Mouse (Mus musculus) CH12.LX (cell line): ENCODE data around the gene Ctnnd2. TPM values are rescaled to one million over a fixed set of nuclear protein-coding genes. Genes with fewer than 3 reads are reported as not detected.

Experiments used
- DNase-seq: peaks from one replicate; pipeline ENCODE4 v3.0.0-alpha.2; 2013; ENCODE audit errors: extremely low read depth
- H3K27ac ChIP-seq: 2 replicates; pipeline ENCODE4 v1.5.1; 2012; ENCODE audit warnings: low read depth, mild to moderate bottlenecking, control low read depth, moderate library complexity; ENCODE audit not compliant: insufficient read depth
- H3K27me3 ChIP-seq: replicated peaks from 2 replicates; pipeline ENCODE3; 2012; ENCODE audit warnings: inconsistent platforms
- H3K36me3 ChIP-seq, 2 experiments: replicated peaks in 1 of 2; 2 replicates each; pipeline versions ENCODE3 to v1.6.1; 2012; ENCODE audit warnings: inconsistent platforms in 1 of 2, low read length in 1 of 2, mild to moderate bottlenecking in 1 of 2, mixed read lengths in 1 of 2, moderate library complexity in 1 of 2; ENCODE audit not compliant: control insufficient read depth in 1 of 2, insufficient read depth in 1 of 2
- H3K4me1 ChIP-seq, 2 experiments: 2 replicates each; pipeline ENCODE4 v1.6.1; 2012; ENCODE audit warnings: inconsistent platforms in 1 of 2, moderate library complexity in 1 of 2; ENCODE audit not compliant: insufficient read depth in 2 of 2, control insufficient read depth in 1 of 2
- H3K4me2 ChIP-seq: 2 replicates; pipeline ENCODE4 v1.6.1; 2012; ENCODE audit warnings: low read depth, mild to moderate bottlenecking, control low read depth; ENCODE audit not compliant: poor library complexity, insufficient read depth, severe bottlenecking
- H3K4me3 ChIP-seq, 3 experiments: fragments of 150-350 bp in 1 of 3; sonication (generic) in 1 of 3; replicated peaks in 1 of 3; 2 replicates each; pipeline versions ENCODE3 to v1.5.1; 2011 to 2012; ENCODE audit warnings: low read depth in 2 of 3, low read length in 2 of 3, mild to moderate bottlenecking in 2 of 3, moderate library complexity in 2 of 3, control low read depth in 1 of 3, improper control_type of control experiment in 1 of 3, inconsistent platforms in 1 of 3, mixed read lengths in 1 of 3; ENCODE audit not compliant: poor library complexity in 1 of 3
- H3K79me2 ChIP-seq: replicated peaks from 2 replicates; pipeline ENCODE4 v1.6.1; 2012; ENCODE audit warnings: mild to moderate bottlenecking, moderate library complexity; ENCODE audit not compliant: control insufficient read depth, poor library complexity, insufficient read depth, severe bottlenecking; ENCODE audit errors: extremely low read depth
- H3K9ac ChIP-seq: 2 replicates; pipeline ENCODE4 v1.6.1; 2012; ENCODE audit warnings: low read depth, mild to moderate bottlenecking, control low read depth, moderate library complexity; ENCODE audit not compliant: insufficient read depth
- H3K9me3 ChIP-seq: replicated peaks from 2 replicates; pipeline ENCODE3; 2012; ENCODE audit warnings: low read length, inconsistent platforms, mixed read lengths
- BHLHE40 ChIP-seq: IDR thresholded peaks from 2 replicates; pipeline ENCODE4 v1.6.1; 2011; ENCODE audit warnings: mild to moderate bottlenecking, low read depth, low read length, improper control_type of control experiment
- CTCF ChIP-seq, 2 experiments: IDR thresholded peaks in 1 of 2; conservative IDR thresholded peaks in 1 of 2; 2 replicates each; pipeline ENCODE4 v1.5.1; 2011 to 2012; ENCODE audit warnings: low read depth in 2 of 2, low read length in 2 of 2, improper control_type of control experiment in 1 of 2, inconsistent platforms in 1 of 2, mild to moderate bottlenecking in 1 of 2, moderate library complexity in 1 of 2
- E2F4 ChIP-seq: IDR thresholded peaks from 2 replicates; pipeline ENCODE4 v1.6.1; 2011; ENCODE audit warnings: low read depth, low read length, improper control_type of control experiment; ENCODE audit not compliant: insufficient replicate concordance
- ETS1 ChIP-seq: conservative IDR thresholded peaks from 2 replicates; pipeline ENCODE4 v1.6.1; 2012; ENCODE audit warnings: low read depth, mild to moderate bottlenecking, inconsistent platforms, low read length, improper control_type of control experiment, moderate library complexity
- HCFC1 ChIP-seq: IDR thresholded peaks from 2 replicates; pipeline ENCODE4 v1.6.1; 2012; ENCODE audit warnings: low read depth, mild to moderate bottlenecking, inconsistent platforms, low read length, improper control_type of control experiment
- JUN ChIP-seq: IDR thresholded peaks from 2 replicates; pipeline ENCODE4 v1.6.1; 2011; ENCODE audit warnings: low read depth, mild to moderate bottlenecking, low read length, improper control_type of control experiment, moderate library complexity; ENCODE audit not compliant: insufficient read depth
- JUND ChIP-seq: conservative IDR thresholded peaks from 2 replicates; pipeline ENCODE4 v1.6.1; 2011; ENCODE audit warnings: low read depth, low read length, improper control_type of control experiment
- KAT2A ChIP-seq: IDR thresholded peaks from 2 replicates; pipeline ENCODE4 v1.6.1; 2012; ENCODE audit warnings: low read length, improper control_type of control experiment, inconsistent platforms; ENCODE audit not compliant: insufficient replicate concordance
- MAX ChIP-seq: IDR thresholded peaks from 2 replicates; pipeline ENCODE4 v1.6.1; 2011; ENCODE audit warnings: low read length, improper control_type of control experiment
- MAZ ChIP-seq: IDR thresholded peaks from 2 replicates; pipeline ENCODE4 v1.6.1; 2012; ENCODE audit warnings: low read depth, mild to moderate bottlenecking, inconsistent platforms, low read length, improper control_type of control experiment, moderate library complexity
- MXI1 ChIP-seq: IDR thresholded peaks from 2 replicates; pipeline ENCODE4 v1.6.1; 2011; ENCODE audit warnings: mild to moderate bottlenecking, low read depth, low read length, improper control_type of control experiment
- MYC ChIP-seq: IDR thresholded peaks from 2 replicates; pipeline ENCODE4 v1.6.1; 2011; ENCODE audit warnings: low read depth, mild to moderate bottlenecking, improper control_type of control experiment, low read length
- PAX5 ChIP-seq: IDR thresholded peaks from 2 replicates; pipeline ENCODE4 v1.6.1; 2012; ENCODE audit warnings: low read length, inconsistent platforms, mixed read lengths
- POLR2A ChIP-seq: IDR thresholded peaks from 2 replicates; pipeline ENCODE4 v1.6.1; 2011; ENCODE audit warnings: low read depth, mild to moderate bottlenecking, improper control_type of control experiment, low read length
- RAD21 ChIP-seq: IDR thresholded peaks from 2 replicates; pipeline ENCODE4 v1.6.1; 2011; ENCODE audit warnings: low read depth, mild to moderate bottlenecking, low read length, improper control_type of control experiment, moderate library complexity
- SMC3 ChIP-seq: IDR thresholded peaks from 2 replicates; pipeline ENCODE4 v1.6.1; 2011; ENCODE audit warnings: low read depth, low read length, improper control_type of control experiment
- TBP ChIP-seq: conservative IDR thresholded peaks from 2 replicates; pipeline ENCODE4 v1.6.1; 2011; ENCODE audit warnings: low read depth, low read length, improper control_type of control experiment
- UBTF ChIP-seq: IDR thresholded peaks from 2 replicates; pipeline ENCODE4 v1.6.1; 2012; ENCODE audit warnings: low read depth, mild to moderate bottlenecking, inconsistent platforms, low read length, improper control_type of control experiment, moderate library complexity
- USF2 ChIP-seq: conservative IDR thresholded peaks from 2 replicates; pipeline ENCODE4 v1.6.1; 2011; ENCODE audit warnings: low read depth, low read length, improper control_type of control experiment
- ZC3H11A ChIP-seq: IDR thresholded peaks from 2 replicates; pipeline ENCODE4 v1.6.1; 2012; ENCODE audit warnings: low read depth, mild to moderate bottlenecking, inconsistent platforms, low read length, improper control_type of control experiment
- ZKSCAN1 ChIP-seq: IDR thresholded peaks from 2 replicates; pipeline ENCODE4 v1.6.1; 2012; ENCODE audit warnings: low read depth, inconsistent platforms, low read length, improper control_type of control experiment, borderline replicate concordance
- ZMIZ1 ChIP-seq: IDR thresholded peaks from 2 replicates; pipeline ENCODE4 v1.6.1; 2012; ENCODE audit warnings: low read depth, mild to moderate bottlenecking, inconsistent platforms, low read length, improper control_type of control experiment
- ZNF384 ChIP-seq: IDR thresholded peaks from 2 replicates; pipeline ENCODE4 v1.6.1; 2012; ENCODE audit warnings: low read depth, low read length, improper control_type of control experiment, inconsistent platforms
- dilution Hi-C: fragments of 300-500 bp; cut with MboI; formaldehyde crosslinking; loops from 2 replicates; pipeline ENCODE4 v1.14.3; 2020; ENCODE audit warnings: low sequenced_read_pairs; ENCODE audit not compliant: extremely low pct_unique_long_range_greater_than_20kb, extremely low pct_ligation_motif_present
- in situ Hi-C: fragments of 300-500 bp; cut with MboI; formaldehyde crosslinking; loops from 3 replicates; pipeline ENCODE4 v1.14.3; 2019; ENCODE audit warnings: low sequenced_read_pairs, low pct_ligation_motif_present, low pct_unique_long_range_greater_than_20kb, mixed read lengths
- polyA plus RNA-seq: library from polyadenylated mRNA; unstranded; fragments of >175 nt; gene quantifications from 2 replicates; pipeline ENCODE4 v1.2.1, GENCODE M21; 2012; ENCODE audit warnings: low read depth; ENCODE audit not compliant: insufficient read length
- total RNA-seq, 2 experiments: library from RNA; depleted of rRNA; stranded (reverse); fragments of 300-350 nt in 1 of 2; fragments of >200 nt in 1 of 2; gene quantifications; 2 replicates each; pipeline ENCODE4 v1.2.3; 2012 to 2014

Ctnnd2 gene
- total and polyA plus RNA-seq, 3 experiments = 0.23 TPM; not detected in 2

DNA sequence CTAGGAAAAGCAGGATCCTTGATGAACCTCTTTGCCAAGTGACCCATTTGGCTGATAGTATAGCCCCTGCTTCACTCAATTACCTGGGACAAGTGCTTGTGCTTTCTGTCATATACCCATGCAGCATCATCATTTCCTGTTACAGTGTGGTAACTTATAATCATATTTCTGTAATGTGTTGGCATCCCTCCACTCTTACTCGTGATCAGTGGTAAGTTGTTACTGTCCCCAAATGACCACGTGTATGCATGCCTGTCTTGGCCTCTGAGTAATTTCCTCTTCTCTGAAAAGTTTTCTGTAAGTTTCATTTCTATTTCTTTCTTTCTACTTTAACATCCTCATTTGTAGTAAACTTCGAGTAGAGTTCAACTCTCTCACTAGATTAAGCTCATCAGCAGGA is 296.4 kb downstream of the Ctnnd2 start:
- Histone ChIP-seq H3K27me3 (no peaks in the 10 kb centered on the region), H3K9me3 (no peaks in the 10 kb centered on the region), H3K4me3 (no peak overlapping the region), H3K36me3 (no peaks in the 10 kb centered on the region), H3K9ac (no peak overlapping the region), H3K79me2 (no peaks in the 10 kb centered on the region), H3K4me2 (no peak overlapping the region; the same call in 1 of the 2 replicates), H3K27ac (no peak overlapping the region), H3K4me1 (peaks cover 0 to 11% of the 10 kb centered on the region in 2 experiments; a peak in 2 of 4 replicates)
- peak; percentile 34 for DNase-seq
- 0 out of 2 replicates have a peak, but pooled peaks have one; percentile 21 for TF ChIP-seq MYC
- TF ChIP-seq RAD21 = no peak
- peak; percentile 71 for TF ChIP-seq BHLHE40
- dilution Hi-C loops (no loop called here), in situ Hi-C loops (no loop called here)

DNA sequence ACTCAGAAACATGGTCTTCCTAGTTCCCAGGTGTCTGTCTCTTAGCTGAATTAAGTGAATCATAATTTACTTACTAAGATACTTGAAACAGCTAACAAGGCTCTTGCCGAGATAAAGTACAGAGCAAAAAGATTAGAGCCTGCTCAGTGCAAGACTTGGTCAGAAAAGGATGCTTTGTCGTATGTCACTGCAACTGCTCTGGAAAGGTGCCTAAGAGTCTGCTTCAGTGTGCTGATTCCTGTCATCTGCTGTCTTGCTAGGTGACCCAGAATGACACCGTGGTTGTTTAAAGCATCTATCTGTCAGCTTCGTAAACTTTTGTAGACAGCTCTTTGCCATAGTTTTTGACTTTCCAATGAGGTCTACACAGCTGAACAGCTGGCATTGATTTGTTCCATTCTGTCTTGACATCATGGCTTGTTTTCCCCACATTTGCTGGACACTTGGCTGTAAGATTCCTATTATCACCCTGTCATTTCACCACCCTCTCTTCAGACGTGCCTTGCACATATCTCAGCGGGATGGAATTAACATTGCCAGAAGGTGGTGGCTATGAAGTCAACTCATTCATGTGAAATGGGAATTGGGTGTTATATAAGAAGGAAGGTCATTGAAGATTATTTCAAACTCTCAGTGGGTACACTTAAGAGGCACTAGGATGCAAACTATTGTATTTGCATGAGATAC is 299.0 kb downstream of the Ctnnd2 start:
- TF ChIP-seq JUN = no peak
- no peak for TF ChIP-seq USF2
- no peak for TF ChIP-seq BHLHE40
- TF ChIP-seq RAD21 = no peak
- TF ChIP-seq ETS1 = no peak
- no peak for TF ChIP-seq KAT2A
- TF ChIP-seq POLR2A = no peak
- no peak for TF ChIP-seq MYC
- no peak for TF ChIP-seq ZKSCAN1
- TF ChIP-seq HCFC1 = no peak
- TF ChIP-seq E2F4 = no peak
- TF ChIP-seq JUND = no peak
- TF ChIP-seq MAZ = no peak
- TF ChIP-seq, all 38 proteins: peak for 0
- no peaks in the 10 kb centered on the region for H3K9me3 ChIP-seq
- no peak for DNase-seq
- H3K4me2 ChIP-seq = no peak overlapping the region
- dilution Hi-C loops = no loop called here
- in situ Hi-C loops = no loop called here
- H3K27me3 ChIP-seq = no peaks in the 10 kb centered on the region
- H3K36me3 ChIP-seq = no peaks in the 10 kb centered on the region
- H3K9ac ChIP-seq = no peak overlapping the region
- H3K27ac ChIP-seq = no peak overlapping the region
- H3K4me3 ChIP-seq = no peak overlapping the region
- no peaks in the 10 kb centered on the region for H3K79me2 ChIP-seq
- peaks cover 0 to 11% of the 10 kb centered on the region in 2 experiments; a peak in 2 of 4 replicates for H3K4me1 ChIP-seq

DNA sequence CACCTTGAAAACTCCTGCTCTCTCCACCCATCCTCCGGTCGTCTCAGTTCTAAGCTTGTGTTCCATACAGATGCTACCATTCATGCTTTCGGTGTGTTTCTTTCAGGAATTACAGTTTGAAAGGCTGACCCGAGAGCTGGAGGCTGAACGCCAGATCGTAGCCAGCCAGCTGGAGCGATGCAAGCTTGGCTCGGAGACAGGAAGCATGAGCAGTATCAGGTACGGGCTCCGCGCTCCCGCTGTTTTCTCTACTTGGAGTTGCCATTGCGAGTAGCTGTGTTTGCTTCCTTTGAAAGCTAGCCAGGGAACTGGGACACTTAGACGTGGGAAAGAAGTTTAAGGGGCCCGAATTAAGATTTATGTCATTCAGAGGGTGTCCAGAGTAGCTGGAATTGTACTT is 308.3 kb downstream of the Ctnnd2 start:
- H3K9ac ChIP-seq = no peak overlapping the region
- H3K9me3 ChIP-seq = no peaks in the 10 kb centered on the region
- TF ChIP-seq JUND (no peak), ZMIZ1 (no peak), ZNF384 (no peak), CTCF (conservative IDR thresholded peaks at IDR 0.05 in 1 of 2, IDR thresholded peaks at IDR 0.05 in 1 of 2; ENCODE audit: low read depth in 2 of 2, low read length in 2 of 2) (no peak), ZC3H11A (no peak), HCFC1 (no peak), TBP (no peak), MAX (no peak), SMC3 (no peak), UBTF (no peak), MXI1 (no peak), PAX5 (no peak)
- no peaks in the 10 kb centered on the region for H3K27me3 ChIP-seq
- H3K4me2 ChIP-seq = no peak overlapping the region
- H3K4me3 ChIP-seq = no peak overlapping the region
- dilution Hi-C loops = no loop called here
- H3K4me1 ChIP-seq = no peaks in the 10 kb centered on the region
- no peaks in the 10 kb centered on the region for H3K36me3 ChIP-seq
- H3K79me2 ChIP-seq = no peaks in the 10 kb centered on the region
- H3K27ac ChIP-seq = no peak overlapping the region
- DNase-seq = no peak
- in situ Hi-C loops = no loop called here
